Mouse (Mus musculus) heart, embryonic 13.5 days (tissue): ENCODE measurements around the gene Arrdc1. TPM values are rescaled to one million over a fixed set of nuclear protein-coding genes. Genes with fewer than 3 reads are reported as not detected.

Source experiments
- ATAC-seq: fragments of 200-750 bp; cut with Nextera tagmentation; 2 replicates; pipeline ENCODE4 v1.8.0; 2017; ENCODE audit warnings: moderate TSS enrichment; ENCODE audit not compliant: insufficient number of reproducible peaks, low FRiP score, low TSS enrichment; ENCODE audit errors: extremely low read depth
- H3K27ac ChIP-seq: fragments of 300-500 bp; sonication (generic); replicated peaks from 2 replicates; pipeline ENCODE4 v1.5.1; 2015; ENCODE audit warnings: moderate library complexity, mild to moderate bottlenecking, inconsistent platforms
- H3K27me3 ChIP-seq: fragments of 300-500 bp; sonication (generic); replicated peaks from 2 replicates; pipeline ENCODE4 v1.6.1; 2015; ENCODE audit warnings: mild to moderate bottlenecking, inconsistent platforms
- H3K36me3 ChIP-seq: fragments of 300-500 bp; sonication (generic); 2 replicates; pipeline ENCODE4 v1.6.1; 2015; ENCODE audit warnings: mild to moderate bottlenecking, inconsistent platforms
- H3K4me1 ChIP-seq: fragments of 300-500 bp; sonication (generic); 2 replicates; pipeline ENCODE4 v1.6.1; 2015; ENCODE audit warnings: inconsistent platforms
- H3K4me2 ChIP-seq: fragments of 300-500 bp; sonication (generic); 2 replicates; pipeline ENCODE4 v1.6.1; 2015; ENCODE audit warnings: inconsistent platforms, mild to moderate bottlenecking, moderate library complexity
- H3K4me3 ChIP-seq: fragments of 300-500 bp; sonication (generic); 2 replicates; pipeline ENCODE4 v1.5.1; 2015; ENCODE audit warnings: moderate library complexity, mild to moderate bottlenecking, inconsistent platforms
- H3K9ac ChIP-seq: fragments of 300-500 bp; sonication (generic); 2 replicates; pipeline ENCODE4 v1.6.1; 2015; ENCODE audit warnings: inconsistent platforms, mild to moderate bottlenecking, moderate library complexity
- H3K9me3 ChIP-seq: fragments of 300-500 bp; sonication (generic); 2 replicates; pipeline ENCODE4 v1.6.1; 2016; ENCODE audit warnings: inconsistent platforms
- WGBS: fragments of 180-500 bp; shearing (Covaris S2); methylation state at CpG from one replicate; pipeline ENCODE4 v1.1.7; 2015; ENCODE audit warnings: mixed read lengths; 5-methylcytosine and 5-hydroxymethylcytosine counted together
- polyA plus RNA-seq: library from polyadenylated mRNA; unstranded; fragments of >200 nt; fragmentation: Nextera tagmentation; extraction: Ambion mirVana; gene quantifications from 2 replicates; pipeline ENCODE4 v1.2.1, GENCODE M21; 2015

Gene Arrdc1
- polyA plus RNA-seq, 1 experiment from 2014 or later = 15.0 TPM

- peak overlapping the region; percentile 97 for H3K4me3 ChIP-seq
- H3K27ac ChIP-seq = peak overlapping the region; percentile 94
- peak overlapping the region; percentile 98 for H3K9ac ChIP-seq
- no peaks in the 10 kb centered on the region for H3K9me3 ChIP-seq
- H3K36me3 ChIP-seq = no peaks in the 10 kb centered on the region
- WGBS = 10% methylated on average over 8 of the region's 8 CpGs
- peaks cover 16% of the 10 kb centered on the region for H3K4me1 ChIP-seq
- H3K4me2 ChIP-seq = peak overlapping the region; percentile 77
- ATAC-seq = no peak
- H3K27me3 ChIP-seq = no peaks in the 10 kb centered on the region
Observed at GRCm38 (mm10) chr2:24919839-24920175, 15.2 kb downstream of the Arrdc1 start.

DNA sequence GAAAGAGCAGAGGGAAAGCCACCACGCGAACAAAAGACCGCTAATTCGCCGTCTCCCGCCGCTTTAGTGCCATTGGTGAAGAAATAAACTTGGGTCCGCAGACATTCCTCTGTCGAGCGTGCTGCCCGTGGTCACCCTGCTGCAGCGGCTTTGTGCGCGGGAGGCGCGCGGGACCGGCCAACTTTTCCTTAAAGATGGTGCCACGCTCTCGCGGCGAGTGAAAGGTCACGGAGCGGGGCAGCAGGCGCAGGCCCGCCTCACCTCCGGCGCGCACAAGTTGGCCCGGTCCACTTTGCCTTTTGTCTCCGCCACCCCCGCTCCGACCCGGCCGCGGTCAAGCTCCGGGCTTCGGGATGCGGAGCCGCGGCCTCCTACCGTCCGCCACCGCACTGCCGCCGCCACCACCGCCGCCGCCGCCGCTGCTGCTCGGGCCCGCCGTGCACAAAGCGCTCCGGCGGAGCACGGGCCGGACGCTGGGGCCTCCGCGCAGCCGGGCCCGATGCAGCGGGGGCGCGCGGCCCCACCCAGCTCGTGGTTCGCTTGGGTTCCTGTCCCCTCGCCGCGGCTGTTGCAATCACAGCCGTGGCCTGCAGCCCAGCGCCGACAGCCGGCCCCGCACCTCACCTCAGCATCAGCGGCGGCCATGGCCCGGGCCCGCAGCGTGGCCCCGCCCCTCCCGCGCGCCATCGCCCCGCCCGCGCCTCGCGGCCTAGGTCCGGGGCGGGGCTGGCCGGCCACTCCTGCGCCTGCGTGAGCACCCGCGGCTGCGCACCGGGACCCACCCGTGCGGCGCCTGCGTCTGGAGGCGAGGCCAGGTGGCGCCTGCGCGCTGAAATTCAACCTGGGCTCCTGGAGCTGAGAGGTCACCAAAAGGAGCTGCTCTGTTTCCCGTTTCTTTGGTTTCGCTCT is 15.9 kb downstream of the Arrdc1 start, which contains the start of gene Ehmt1:
Gene Ehmt1, minus strand, starts transcription at position 685 of the 909 bp plus-strand sequence.
- H3K9me3 ChIP-seq = no peaks in the 10 kb centered on the region
- H3K36me3 ChIP-seq = no peaks in the 10 kb centered on the region
- peak within 1 kb of the TSS; percentile 97 for H3K4me3 ChIP-seq
- H3K27ac ChIP-seq = peak within 1 kb of the TSS; percentile 94
- under 1% methylated on average over 82 of the region's 112 CpGs for WGBS
- H3K4me2 ChIP-seq = peak within 1 kb of the TSS; percentile 77
- H3K4me1 ChIP-seq = peaks cover 19% of the 10 kb centered on the region
- peak within 1 kb of the TSS; percentile 98 for H3K9ac ChIP-seq
- H3K27me3 ChIP-seq = no peaks in the 10 kb centered on the region
- ATAC-seq = peak; percentile 96

DNA sequence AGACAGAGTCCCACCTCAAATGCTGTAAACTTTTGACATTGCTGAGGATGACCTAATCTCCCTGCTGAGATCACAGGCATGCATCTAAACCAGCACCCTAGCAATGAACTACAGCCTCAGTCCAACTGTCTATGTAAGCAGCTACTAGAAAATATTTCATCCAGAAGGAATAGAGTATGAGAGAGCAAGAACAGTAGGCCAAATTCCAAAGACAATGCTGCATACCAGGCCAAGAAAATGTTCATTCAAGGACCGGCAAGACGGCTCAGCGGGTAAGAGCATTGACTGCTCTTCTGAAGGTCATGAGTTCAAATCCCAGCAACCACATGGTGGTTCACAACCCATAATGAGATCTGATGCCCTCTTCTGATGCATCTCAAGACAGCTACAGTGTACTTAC is 20.3 kb downstream of the Arrdc1 start:
- H3K4me1 ChIP-seq = peaks cover 16% of the 10 kb centered on the region
- no peak overlapping the region for H3K4me3 ChIP-seq
- H3K4me2 ChIP-seq = no peak overlapping the region
- H3K27me3 ChIP-seq = no peaks in the 10 kb centered on the region
- H3K36me3 ChIP-seq = peaks cover 21% of the 10 kb centered on the region
- 71% methylated on average over 3 of the region's 3 CpGs for WGBS
- no peaks in the 10 kb centered on the region for H3K9me3 ChIP-seq
- H3K27ac ChIP-seq = no peak overlapping the region
- no peak for ATAC-seq
- H3K9ac ChIP-seq = no peak overlapping the region

DNA sequence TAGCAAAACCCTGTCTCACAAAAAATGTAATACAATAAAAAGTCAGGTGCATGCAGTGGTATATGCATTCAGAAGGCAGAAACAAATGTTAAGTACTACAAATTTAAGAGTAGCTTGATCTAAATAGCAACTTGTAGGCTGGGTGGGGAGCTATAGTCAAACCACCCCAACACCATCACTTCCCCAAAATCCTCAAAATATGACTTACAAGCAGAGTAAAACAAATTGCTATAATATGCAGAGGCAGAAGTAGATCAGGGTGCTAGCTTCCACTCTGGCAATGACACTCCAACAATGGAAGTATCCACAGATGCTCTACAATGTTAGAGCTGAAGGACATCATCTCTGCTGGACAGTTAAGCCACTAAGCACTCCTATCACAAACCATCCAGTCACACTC is 22.5 kb downstream of the Arrdc1 start:
- H3K27ac ChIP-seq = no peak overlapping the region
- no peaks in the 10 kb centered on the region for H3K9me3 ChIP-seq
- H3K4me3 ChIP-seq = no peak overlapping the region
- H3K36me3 ChIP-seq = peaks cover 23% of the 10 kb centered on the region
- H3K9ac ChIP-seq = no peak overlapping the region
- peaks cover 8% of the 10 kb centered on the region for H3K4me1 ChIP-seq
- ATAC-seq = no peak
- no peaks in the 10 kb centered on the region for H3K27me3 ChIP-seq
- H3K4me2 ChIP-seq = no peak overlapping the region

DNA sequence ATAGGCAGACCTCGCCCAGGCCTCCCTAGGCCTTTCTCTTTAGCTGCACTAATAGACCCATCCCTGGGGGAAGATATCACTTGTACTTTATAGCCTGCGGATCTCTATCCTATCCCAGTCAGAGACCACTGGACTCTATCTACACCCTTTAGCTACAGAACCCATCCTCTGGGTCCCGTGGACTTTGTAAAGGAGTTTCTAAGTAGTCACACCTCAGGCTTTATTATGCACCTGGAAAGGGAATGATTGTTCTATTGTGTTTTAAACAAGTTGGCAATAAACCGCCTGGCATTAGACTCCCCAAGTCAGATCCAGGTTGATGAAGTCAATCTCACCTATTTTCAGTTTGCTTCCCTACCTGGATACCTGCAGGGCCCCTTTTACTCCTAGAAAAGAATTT is 22.9 kb downstream of the Arrdc1 start:
- Histone ChIP-seq H3K36me3 (peaks cover 23% of the 10 kb centered on the region), H3K4me3 (no peak overlapping the region), H3K4me1 (peaks cover 4% of the 10 kb centered on the region), H3K4me2 (no peak overlapping the region), H3K27me3 (no peaks in the 10 kb centered on the region), H3K9ac (no peak overlapping the region), H3K27ac (no peak overlapping the region), H3K9me3 (no peaks in the 10 kb centered on the region)
- ATAC-seq = no peak
- 92% methylated on average over 4 of the region's 4 CpGs for WGBS

- no peak overlapping the region for H3K27ac ChIP-seq
- no peaks in the 10 kb centered on the region for H3K9me3 ChIP-seq
- peaks cover 20% of the 10 kb centered on the region for H3K4me1 ChIP-seq
- H3K9ac ChIP-seq = no peak overlapping the region
- no peak overlapping the region for H3K4me3 ChIP-seq
- WGBS = 89% methylated on average over 4 of the region's 4 CpGs
- no peaks in the 10 kb centered on the region for H3K27me3 ChIP-seq
- peaks cover 23% of the 10 kb centered on the region for H3K36me3 ChIP-seq
- no peak for ATAC-seq
- no peak overlapping the region for H3K4me2 ChIP-seq
Observed at GRCm38 (mm10) chr2:24910481-24910880, 24.6 kb downstream of the Arrdc1 start.

GRCm38 (mm10) chr2:24905653-24906155 is 29.3 kb downstream of the Arrdc1 start:
- 20% methylated on average over 2 of the region's 2 CpGs for WGBS
- no peak overlapping the region for H3K9ac ChIP-seq
- ATAC-seq = no peak
- no peak overlapping the region for H3K4me2 ChIP-seq
- no peaks in the 10 kb centered on the region for H3K9me3 ChIP-seq
- H3K4me3 ChIP-seq = no peak overlapping the region
- peak overlapping the region; percentile 58 for H3K27ac ChIP-seq
- peaks cover 11% of the 10 kb centered on the region; the same call in 1 of the 2 replicates for H3K36me3 ChIP-seq
- no peaks in the 10 kb centered on the region for H3K27me3 ChIP-seq
- H3K4me1 ChIP-seq = peaks cover 46% of the 10 kb centered on the region

GRCm38 (mm10) chr2:24904823-24905652 is 30.0 kb downstream of the Arrdc1 start:
- no peak overlapping the region for H3K9ac ChIP-seq
- no peaks in the 10 kb centered on the region for H3K27me3 ChIP-seq
- no peak overlapping the region for H3K4me2 ChIP-seq
- peaks cover 49% of the 10 kb centered on the region for H3K4me1 ChIP-seq
- peaks cover 4% of the 10 kb centered on the region; the same call in 1 of the 2 replicates for H3K36me3 ChIP-seq
- H3K4me3 ChIP-seq = no peak overlapping the region
- ATAC-seq = no peak
- no peaks in the 10 kb centered on the region for H3K9me3 ChIP-seq
- peak overlapping the region; percentile 58; the same call in 1 of the 2 replicates for H3K27ac ChIP-seq
- WGBS = 77% methylated on average over 11 of the region's 11 CpGs

- peaks cover 49% of the 10 kb centered on the region for H3K4me1 ChIP-seq
- 89% methylated on average over 6 of the region's 6 CpGs for WGBS
- no peak overlapping the region for H3K4me3 ChIP-seq
- ATAC-seq = no peak
- H3K36me3 ChIP-seq = peaks cover 10% of the 10 kb centered on the region
- H3K4me2 ChIP-seq = no peak overlapping the region
- no peak overlapping the region for H3K9ac ChIP-seq
- no peak overlapping the region for H3K27ac ChIP-seq
- no peaks in the 10 kb centered on the region for H3K9me3 ChIP-seq
- H3K27me3 ChIP-seq = no peaks in the 10 kb centered on the region
Observed at GRCm38 (mm10) chr2:24902999-24903398, 32.1 kb downstream of the Arrdc1 start.

GRCm38 (mm10) chr2:24901055-24901454 is 34.0 kb downstream of the Arrdc1 start:
- Histone ChIP-seq H3K4me2 (no peak overlapping the region), H3K4me1 (peaks cover 38% of the 10 kb centered on the region), H3K27me3 (no peaks in the 10 kb centered on the region), H3K36me3 (peaks cover 12% of the 10 kb centered on the region), H3K9ac (no peak overlapping the region), H3K9me3 (no peaks in the 10 kb centered on the region), H3K27ac (no peak overlapping the region), H3K4me3 (no peak overlapping the region)
- 45% methylated on average over 5 of the region's 5 CpGs for WGBS
- ATAC-seq = no peak

DNA sequence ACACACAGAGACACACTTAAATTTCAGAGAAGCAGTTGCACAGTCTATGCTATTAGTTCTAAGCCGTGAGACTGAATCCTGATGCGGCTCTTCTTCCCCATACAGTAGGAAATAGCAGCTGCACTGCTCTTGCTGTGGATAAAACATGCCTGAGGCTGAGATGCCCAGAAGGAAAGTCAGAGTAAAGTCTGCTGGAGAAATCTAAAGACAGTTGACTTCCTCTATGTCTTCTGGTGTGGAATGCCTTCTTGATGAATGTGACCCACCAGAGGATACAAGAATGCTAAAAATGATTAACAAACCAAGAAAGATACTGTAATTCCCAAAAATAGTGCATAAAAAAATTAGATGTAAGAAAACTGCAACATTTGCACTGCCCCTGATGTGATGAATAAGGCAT is 35.8 kb downstream of the Arrdc1 start:
- Histone ChIP-seq H3K27ac (no peak overlapping the region), H3K4me3 (no peak overlapping the region), H3K4me1 (peaks cover 27% of the 10 kb centered on the region), H3K27me3 (no peaks in the 10 kb centered on the region), H3K4me2 (no peak overlapping the region), H3K9ac (no peak overlapping the region), H3K36me3 (peaks cover 12% of the 10 kb centered on the region), H3K9me3 (no peaks in the 10 kb centered on the region)
- 92% methylated on average over 2 of the region's 2 CpGs for WGBS
- no peak for ATAC-seq
